Mouse (Mus musculus) hindbrain, postnatal 0 days (tissue): ENCODE measurements around the gene Ano6. TPM values are rescaled to one million over a fixed set of nuclear protein-coding genes. Genes with fewer than 3 reads are reported as not detected.
A peak's percentile ranks its signal among the peaks of the same experiment; 100 is the strongest.

Experiments used
- ATAC-seq: fragments of 200-750 bp; cut with Nextera tagmentation; 2 replicates; pipeline ENCODE4 v1.8.0; 2017; ENCODE audit warnings: mild to moderate bottlenecking, moderate TSS enrichment, moderate library complexity
- DNase-seq: peaks from one replicate; pipeline ENCODE4 v3.0.0-alpha.2; 2015; ENCODE audit warnings: low spot score
- H3K27ac ChIP-seq: fragments of 300-500 bp; sonication (generic); 2 replicates; pipeline ENCODE4 v1.5.1; 2014; ENCODE audit warnings: mild to moderate bottlenecking
- H3K27me3 ChIP-seq: fragments of 300-500 bp; sonication (generic); 2 replicates; pipeline ENCODE4 v1.6.1; 2014; ENCODE audit warnings: low read length, mixed read lengths; ENCODE audit not compliant: insufficient read depth
- H3K36me3 ChIP-seq: fragments of 300-500 bp; sonication (generic); 2 replicates; pipeline ENCODE4 v1.6.1; 2014; ENCODE audit warnings: low read length, mixed read lengths; ENCODE audit not compliant: insufficient read depth
- H3K4me1 ChIP-seq: fragments of 300-500 bp; sonication (generic); 2 replicates; pipeline ENCODE4 v1.6.1; 2014; ENCODE audit warnings: antibody characterized with exemption, low read length, mixed read lengths; ENCODE audit not compliant: insufficient read depth
- H3K4me2 ChIP-seq: fragments of 300-500 bp; sonication (generic); 2 replicates; pipeline ENCODE4 v1.6.1; 2014; ENCODE audit warnings: low read depth, mild to moderate bottlenecking, low read length, moderate library complexity, mixed read lengths
- H3K4me3 ChIP-seq: fragments of 300-500 bp; sonication (generic); 2 replicates; pipeline ENCODE4 v1.5.1; 2014; ENCODE audit warnings: low read length
- H3K9ac ChIP-seq: fragments of 300-500 bp; sonication (generic); replicated peaks from 2 replicates; pipeline ENCODE4 v1.6.1; 2014; ENCODE audit warnings: mild to moderate bottlenecking, low read length, moderate library complexity, mixed read lengths
- H3K9me3 ChIP-seq: fragments of 300-500 bp; sonication (generic); 2 replicates; pipeline ENCODE4 v1.6.1; 2016; ENCODE audit warnings: low read length, mixed read lengths
- CTCF ChIP-seq: IDR thresholded peaks from 2 replicates; pipeline ENCODE4 v1.5.1; 2016; ENCODE audit warnings: antibody characterized with exemption, control low read depth, low read depth
- WGBS: fragments of 180-500 bp; shearing (Covaris S2); extraction: QIAGEN DNeasy Blood & Tissue Kit; methylation state at CpG from one replicate; pipeline ENCODE4 v1.1.7; 2014; 5-methylcytosine and 5-hydroxymethylcytosine counted together
- polyA plus RNA-seq: library from polyadenylated mRNA; unstranded; fragments of >200 nt; fragmentation: Nextera tagmentation; extraction: Ambion mirVana; gene quantifications from 2 replicates; pipeline ENCODE4 v1.2.1, GENCODE M21; 2015
- total RNA-seq: library from RNA; depleted of rRNA; stranded (reverse); fragments of >200 nt; gene quantifications from 2 replicates; pipeline ENCODE4 v1.2.3, GENCODE M21; 2014

Ano6 gene
- total and polyA plus RNA-seq, 2 experiments from 2014 or later: 19.2 to 34.3 TPM

GRCm38 (mm10) chr15:95897653-95898052 lies 107.0 kb downstream of the Ano6 start:
- no peak for TF ChIP-seq CTCF
- H3K4me1 ChIP-seq: no peaks in the 10 kb centered on the region
- H3K4me3 ChIP-seq: no peak overlapping the region
- H3K9ac ChIP-seq: no peak overlapping the region
- 0 out of 2 replicates have a peak, but pooled peaks cover 6% of the 10 kb centered on the region for H3K36me3 ChIP-seq
- H3K4me2 ChIP-seq: no peak overlapping the region
- no peaks in the 10 kb centered on the region for H3K9me3 ChIP-seq
- H3K27ac ChIP-seq: no peak overlapping the region
- H3K27me3 ChIP-seq: no peaks in the 10 kb centered on the region
- DNase-seq (no peak), ATAC-seq (no peak)
- WGBS: 85% methylated on average over 12 of the region's 12 CpGs

DNA sequence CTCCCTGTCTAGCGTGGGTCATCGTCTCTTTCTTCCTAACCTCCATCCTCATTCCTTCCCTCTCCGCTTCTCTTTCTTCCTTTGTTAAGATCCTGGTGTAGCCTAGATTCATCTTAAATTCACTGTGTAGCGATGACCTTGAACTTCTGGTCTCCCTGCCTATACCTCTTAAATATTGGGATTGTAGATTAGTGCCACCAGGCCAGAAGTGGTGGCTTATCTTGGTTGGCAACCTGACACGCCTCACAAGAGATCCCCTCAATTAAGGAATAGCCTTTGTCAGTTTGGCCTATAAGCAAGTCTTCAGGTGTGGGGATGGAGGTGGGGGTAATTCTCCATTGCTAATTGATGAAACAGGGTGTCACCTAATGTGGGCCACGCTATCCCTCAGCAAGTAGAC lies 107.8 kb downstream of the Ano6 start:
- no peaks in the 10 kb centered on the region for H3K27me3 ChIP-seq
- no peak for ATAC-seq

DNA sequence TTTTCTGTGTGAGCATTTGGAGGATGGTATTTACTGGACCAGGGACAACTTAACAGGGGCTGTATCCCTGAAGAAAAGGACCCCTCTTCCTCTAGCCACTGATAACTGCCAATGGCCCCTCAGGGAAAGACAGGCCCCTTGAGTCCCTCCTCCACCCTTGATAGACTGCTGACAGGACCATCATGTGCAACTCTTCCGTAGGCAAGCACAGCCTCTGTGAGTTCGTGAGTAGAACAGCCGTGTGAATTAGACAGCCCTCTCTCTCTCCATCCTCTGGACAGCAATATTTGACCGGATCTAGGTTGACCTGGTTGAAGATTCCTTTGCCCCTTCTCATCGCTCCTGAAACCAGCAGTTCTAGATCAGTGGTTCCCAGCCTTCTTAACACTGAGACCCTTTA lies 111.8 kb downstream of the Ano6 start:
- H3K9me3 ChIP-seq: no peaks in the 10 kb centered on the region
- no peak overlapping the region for H3K4me3 ChIP-seq
- H3K27me3 ChIP-seq: no peaks in the 10 kb centered on the region
- H3K36me3 ChIP-seq: no peaks in the 10 kb centered on the region
- H3K4me1 ChIP-seq: peaks cover 4% of the 10 kb centered on the region; the same call in 1 of the 2 replicates
- H3K4me2 ChIP-seq: no peak overlapping the region
- H3K9ac ChIP-seq: no peak overlapping the region
- ATAC-seq (no peak), DNase-seq (no peak)
- WGBS: 87% methylated on average over 5 of the region's 5 CpGs
- no peak overlapping the region for H3K27ac ChIP-seq
- TF ChIP-seq CTCF: no peak

More for the DNA sequence above, 107.8 kb downstream of the Ano6 start:
- Histone ChIP-seq H3K4me2 (no peak overlapping the region), H3K9ac (no peak overlapping the region), H3K27ac (no peak overlapping the region), H3K4me1 (no peaks in the 10 kb centered on the region), H3K36me3 (0 out of 2 replicates have a peak, but pooled peaks cover 6% of the 10 kb centered on the region), H3K9me3 (no peaks in the 10 kb centered on the region), H3K4me3 (no peak overlapping the region)
- no peak for DNase-seq
- no peak for TF ChIP-seq CTCF
- WGBS: 96% methylated on average over 6 of the region's 6 CpGs

DNA sequence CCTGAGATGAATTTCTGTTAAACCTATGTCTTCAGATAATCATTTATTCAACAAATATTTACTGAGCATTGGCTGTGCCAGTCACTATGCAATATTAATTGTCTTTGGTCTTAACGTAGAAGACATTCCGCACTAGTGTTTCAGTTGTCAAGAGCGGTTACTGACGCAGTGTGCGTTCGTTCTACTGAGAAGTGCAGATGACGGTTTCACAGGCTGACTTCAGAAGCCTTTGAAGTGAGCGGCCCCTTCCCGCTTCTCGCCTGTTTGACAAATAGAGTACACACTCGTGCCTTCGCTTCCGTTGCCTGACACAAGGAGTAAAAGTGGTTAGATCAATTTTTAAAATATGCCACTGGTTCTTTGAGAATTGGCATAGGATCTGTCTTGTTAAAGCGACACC lies 113.6 kb downstream of the Ano6 start:
- Histone ChIP-seq H3K4me2 (no peak overlapping the region; the same call in 1 of the 2 replicates), H3K4me1 (peaks cover 4% of the 10 kb centered on the region; the same call in 1 of the 2 replicates), H3K9me3 (no peaks in the 10 kb centered on the region), H3K27ac (no peak overlapping the region), H3K9ac (no peak overlapping the region), H3K27me3 (no peaks in the 10 kb centered on the region), H3K4me3 (no peak overlapping the region), H3K36me3 (no peaks in the 10 kb centered on the region)
- DNase-seq: no peak
- 62% methylated on average over 14 of the region's 14 CpGs for WGBS
- no peak for ATAC-seq
- no peak for TF ChIP-seq CTCF

DNA sequence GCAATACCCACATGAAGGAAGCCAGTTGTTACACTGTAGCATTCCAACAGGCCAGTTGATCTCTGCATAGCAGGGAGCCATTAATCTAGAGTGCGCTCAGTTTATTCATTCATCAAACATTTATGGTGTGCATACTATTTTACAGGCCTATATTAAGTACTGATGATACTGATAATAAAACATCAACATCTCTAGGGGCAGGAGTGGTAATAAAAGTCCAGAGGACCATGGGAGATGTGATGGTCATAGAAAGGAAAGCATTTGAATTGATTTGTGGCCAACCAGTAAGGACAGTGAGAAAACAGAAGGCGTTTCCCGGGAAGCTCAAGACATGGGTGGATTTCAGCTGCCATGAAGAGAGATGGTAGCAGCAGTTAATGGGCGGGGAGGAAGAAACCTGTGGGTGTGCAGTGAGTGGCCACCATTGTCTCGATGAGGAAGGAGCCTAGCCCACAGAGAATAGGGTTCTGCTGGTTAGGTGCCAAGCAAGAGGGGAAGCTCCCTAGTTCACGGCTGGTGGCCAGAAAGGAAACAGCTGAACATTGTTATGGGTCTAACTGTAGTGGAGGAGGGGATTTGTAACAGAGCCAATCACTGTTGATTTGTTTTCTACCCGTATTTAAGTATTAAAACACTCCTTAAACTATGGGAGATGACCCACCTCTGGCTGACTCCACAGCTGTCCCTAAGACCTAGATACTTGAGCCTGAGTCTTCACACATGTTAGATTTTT lies 115.5 kb downstream of the Ano6 start:
- H3K27ac ChIP-seq: no peak overlapping the region
- WGBS: 48% methylated on average over 7 of the region's 7 CpGs
- DNase-seq (peak; percentile 29), ATAC-seq (no peak)
- no peak for TF ChIP-seq CTCF
- no peak overlapping the region for H3K4me3 ChIP-seq
- H3K4me1 ChIP-seq: peaks cover 4% of the 10 kb centered on the region; the same call in 1 of the 2 replicates
- no peak overlapping the region for H3K9ac ChIP-seq
- no peaks in the 10 kb centered on the region for H3K36me3 ChIP-seq
- H3K4me2 ChIP-seq: no peak overlapping the region
- no peaks in the 10 kb centered on the region for H3K27me3 ChIP-seq
- H3K9me3 ChIP-seq: no peaks in the 10 kb centered on the region

GRCm38 (mm10) chr15:95906891-95907290 lies 116.2 kb downstream of the Ano6 start:
- H3K4me2 ChIP-seq: no peak overlapping the region
- no peaks in the 10 kb centered on the region for H3K9me3 ChIP-seq
- peaks cover 4% of the 10 kb centered on the region; the same call in 1 of the 2 replicates for H3K4me1 ChIP-seq
- 0 out of 2 replicates have a peak, but pooled peaks have one; percentile 5 for TF ChIP-seq CTCF
- DNase-seq (no peak), ATAC-seq (no peak)
- no peak overlapping the region for H3K27ac ChIP-seq
- no peaks in the 10 kb centered on the region for H3K36me3 ChIP-seq
- no peak overlapping the region for H3K9ac ChIP-seq
- no peaks in the 10 kb centered on the region for H3K27me3 ChIP-seq
- 83% methylated on average over 1 of the region's 1 CpGs for WGBS
- H3K4me3 ChIP-seq: no peak overlapping the region

- H3K9me3 ChIP-seq: no peaks in the 10 kb centered on the region
- peaks cover 4% of the 10 kb centered on the region; the same call in 1 of the 2 replicates for H3K4me1 ChIP-seq
- no peak for ATAC-seq
- no peak overlapping the region for H3K4me2 ChIP-seq
- no peaks in the 10 kb centered on the region for H3K27me3 ChIP-seq
- H3K9ac ChIP-seq: no peak overlapping the region
- 52% methylated on average over 10 of the region's 10 CpGs for WGBS
- peak; percentile 64 for DNase-seq
- H3K27ac ChIP-seq: no peak overlapping the region
- TF ChIP-seq CTCF: no peak
- no peaks in the 10 kb centered on the region for H3K36me3 ChIP-seq
- no peak overlapping the region for H3K4me3 ChIP-seq
Measured at GRCm38 (mm10) chr15:95907337-95907736, 116.7 kb downstream of the Ano6 start.
